Mouse (Mus musculus): Measurements from ENCODE around the gene Tshz2. TPM values are rescaled to one million over a fixed set of nuclear protein-coding genes. Genes with fewer than 3 reads are reported as not detected.

The Tshz2 gene
- polyA plus RNA-seq, 2 experiments = 0.43 to 1.5 TPM

GRCm38 (mm10) chr2:169826833-169827232 is 194.0 kb downstream of the Tshz2 start:
- H3K4me3 ChIP-seq (ENCODE audit: insufficient read depth in 1 of 2, low read depth in 2 of 2, low read length in 2 of 2) = no peak overlapping the region
- H3K9ac ChIP-seq (replicated peaks) = no peak overlapping the region
- TF ChIP-seq EP300 (IDR thresholded peaks at IDR 0.05; ENCODE audit: low read depth) (no peak), CTCF (IDR thresholded peaks at IDR 0.05; ENCODE audit: low read depth) (no peak)
- H3K36me3 ChIP-seq (replicated peaks; ENCODE audit: control insufficient read depth, insufficient read depth, low read depth) = no peaks in the 10 kb centered on the region
- ATAC-seq (ENCODE audit: insufficient read depth) (no peak), DNase-seq (ENCODE audit: low read depth in 3 of 3, low spot score in 3 of 3) (no peak)
- H3K9me3 ChIP-seq (ENCODE audit: control insufficient read depth, low read length) = no peaks in the 10 kb centered on the region
- no peak overlapping the region for H3K4me2 ChIP-seq (ENCODE audit: low read depth)
- WGBS (ENCODE audit: insufficient replicate concordance) = 67% methylated on average over 8 of the region's 8 CpGs
- H3K4me1 ChIP-seq (replicated peaks; ENCODE audit: control insufficient read depth in 2 of 2, insufficient read depth in 2 of 2, low read length in 1 of 2) = no peaks in the 10 kb centered on the region
- H3K27ac ChIP-seq = no peak overlapping the region
- no peaks in the 10 kb centered on the region for H3K27me3 ChIP-seq (ENCODE audit: control insufficient read depth, insufficient read depth, low read length)

GRCm38 (mm10) chr2:169832184-169832583 is 199.4 kb downstream of the Tshz2 start:
- Histone ChIP-seq H3K4me1 (replicated peaks; ENCODE audit: control insufficient read depth in 2 of 2, insufficient read depth in 2 of 2, low read length in 1 of 2) (no peaks in the 10 kb centered on the region; a peak in 1 of 4 replicates), H3K27me3 (ENCODE audit: control insufficient read depth, insufficient read depth, low read length) (no peaks in the 10 kb centered on the region), H3K36me3 (replicated peaks; ENCODE audit: control insufficient read depth, insufficient read depth, low read depth) (no peaks in the 10 kb centered on the region), H3K4me2 (ENCODE audit: low read depth) (no peak overlapping the region), H3K9me3 (ENCODE audit: control insufficient read depth, low read length) (no peaks in the 10 kb centered on the region), H3K9ac (replicated peaks) (no peak overlapping the region), H3K27ac (no peak overlapping the region), H3K4me3 (ENCODE audit: insufficient read depth in 1 of 2, low read depth in 2 of 2, low read length in 2 of 2) (no peak overlapping the region)
- ATAC-seq (ENCODE audit: insufficient read depth) = no peak
- TF ChIP-seq CTCF (IDR thresholded peaks at IDR 0.05; ENCODE audit: low read depth) = no peak
- no peak for TF ChIP-seq EP300 (IDR thresholded peaks at IDR 0.05; ENCODE audit: low read depth)
- no peak for DNase-seq (ENCODE audit: low read depth in 3 of 3, low spot score in 3 of 3)
- 72% methylated on average over 12 of the region's 12 CpGs for WGBS (ENCODE audit: insufficient replicate concordance)

GRCm38 (mm10) chr2:169833638-169834037 is 200.8 kb downstream of the Tshz2 start:
- H3K27ac ChIP-seq = no peak overlapping the region
- ATAC-seq (ENCODE audit: insufficient read depth) (no peak), DNase-seq (ENCODE audit: low read depth in 3 of 3, low spot score in 3 of 3) (no peak)
- WGBS (ENCODE audit: insufficient replicate concordance) = 59% methylated on average over 9 of the region's 9 CpGs
- no peak overlapping the region for H3K4me3 ChIP-seq (ENCODE audit: insufficient read depth in 1 of 2, low read depth in 2 of 2, low read length in 2 of 2)
- no peak overlapping the region for H3K4me2 ChIP-seq (ENCODE audit: low read depth)
- H3K9me3 ChIP-seq (ENCODE audit: control insufficient read depth, low read length) = no peaks in the 10 kb centered on the region
- no peak overlapping the region for H3K9ac ChIP-seq (replicated peaks)
- TF ChIP-seq EP300 (IDR thresholded peaks at IDR 0.05; ENCODE audit: low read depth) (no peak), CTCF (IDR thresholded peaks at IDR 0.05; ENCODE audit: low read depth) (no peak)
- H3K27me3 ChIP-seq (ENCODE audit: control insufficient read depth, insufficient read depth, low read length) = no peaks in the 10 kb centered on the region
- no peaks in the 10 kb centered on the region; a peak in 1 of 4 replicates for H3K4me1 ChIP-seq (replicated peaks; ENCODE audit: control insufficient read depth in 2 of 2, insufficient read depth in 2 of 2, low read length in 1 of 2)
- H3K36me3 ChIP-seq (replicated peaks; ENCODE audit: control insufficient read depth, insufficient read depth, low read depth) = no peaks in the 10 kb centered on the region

GRCm38 (mm10) chr2:169834602-169835001 is 201.8 kb downstream of the Tshz2 start:
- Histone ChIP-seq H3K9me3 (ENCODE audit: control insufficient read depth, low read length) (no peaks in the 10 kb centered on the region), H3K27ac (no peak overlapping the region), H3K4me3 (ENCODE audit: insufficient read depth in 1 of 2, low read depth in 2 of 2, low read length in 2 of 2) (no peak overlapping the region), H3K4me1 (replicated peaks; ENCODE audit: control insufficient read depth in 2 of 2, insufficient read depth in 2 of 2, low read length in 1 of 2) (no peaks in the 10 kb centered on the region; a peak in 1 of 4 replicates), H3K36me3 (replicated peaks; ENCODE audit: control insufficient read depth, insufficient read depth, low read depth) (no peaks in the 10 kb centered on the region), H3K27me3 (ENCODE audit: control insufficient read depth, insufficient read depth, low read length) (no peaks in the 10 kb centered on the region), H3K9ac (replicated peaks) (no peak overlapping the region), H3K4me2 (ENCODE audit: low read depth) (no peak overlapping the region)
- no peak for ATAC-seq (ENCODE audit: insufficient read depth)
- WGBS (ENCODE audit: insufficient replicate concordance) = 27% methylated on average over 7 of the region's 7 CpGs
- TF ChIP-seq CTCF (IDR thresholded peaks at IDR 0.05; ENCODE audit: low read depth) (no peak), EP300 (IDR thresholded peaks at IDR 0.05; ENCODE audit: low read depth) (no peak)
- no peak for DNase-seq (ENCODE audit: low read depth in 3 of 3, low spot score in 3 of 3)

- whole genome bisulfite sequencing (ENCODE audit: insufficient replicate concordance) = 71% methylated on average over 7 of the region's 7 CpGs
- no peak for DNase-seq (ENCODE audit: low read depth in 3 of 3, low spot score in 3 of 3)
- H3K27me3 ChIP-seq (ENCODE audit: control insufficient read depth, insufficient read depth, low read length) = no peaks in the 10 kb centered on the region
Observed at GRCm38 (mm10) chr2:169837031-169837605, 204.3 kb downstream of the Tshz2 start.

More at GRCm38 (mm10) chr2:169837031-169837605, 204.3 kb downstream of the Tshz2 start:
- no peaks in the 10 kb centered on the region for H3K36me3 ChIP-seq (replicated peaks; ENCODE audit: control insufficient read depth, insufficient read depth, low read depth)
- H3K27ac ChIP-seq = no peak overlapping the region
- H3K4me1 ChIP-seq (replicated peaks; ENCODE audit: control insufficient read depth in 2 of 2, insufficient read depth in 2 of 2, low read length in 1 of 2) = no peaks in the 10 kb centered on the region; a peak in 1 of 4 replicates
- no peak overlapping the region for H3K9ac ChIP-seq (replicated peaks)
- no peak for ATAC-seq (ENCODE audit: insufficient read depth)
- no peaks in the 10 kb centered on the region for H3K9me3 ChIP-seq (ENCODE audit: control insufficient read depth, low read length)
- no peak overlapping the region for H3K4me2 ChIP-seq (ENCODE audit: low read depth)
- TF ChIP-seq CTCF (IDR thresholded peaks at IDR 0.05; ENCODE audit: low read depth) = no peak
- no peak for TF ChIP-seq EP300 (IDR thresholded peaks at IDR 0.05; ENCODE audit: low read depth)
- no peak overlapping the region for H3K4me3 ChIP-seq (ENCODE audit: insufficient read depth in 1 of 2, low read depth in 2 of 2, low read length in 2 of 2)

Data from liver, embryonic 14.5 days (tissue).